Mouse (Mus musculus) intestine, embryonic 15.5 days (tissue): ENCODE results near the gene Sppl3. TPM values are rescaled to one million over a fixed set of nuclear protein-coding genes. Genes with fewer than 3 reads are reported as not detected.

ENCODE experiments used
- ATAC-seq: fragments of 200-750 bp; cut with Nextera tagmentation; 2 replicates; pipeline ENCODE4 v1.8.0; 2017; ENCODE audit warnings: moderate TSS enrichment, moderate library complexity
- H3K27ac ChIP-seq: fragments of 300-500 bp; sonication (generic); 2 replicates; pipeline ENCODE4 v1.5.1; 2015; ENCODE audit warnings: mild to moderate bottlenecking, inconsistent platforms
- H3K27me3 ChIP-seq: fragments of 300-500 bp; sonication (generic); replicated peaks from 2 replicates; pipeline ENCODE4 v1.6.1; 2015; ENCODE audit warnings: inconsistent platforms
- H3K36me3 ChIP-seq: fragments of 300-500 bp; sonication (generic); 2 replicates; pipeline ENCODE4 v1.6.1; 2015; ENCODE audit warnings: inconsistent platforms
- H3K4me1 ChIP-seq: fragments of 300-500 bp; sonication (generic); replicated peaks from 2 replicates; pipeline ENCODE4 v1.6.1; 2015; ENCODE audit warnings: inconsistent platforms
- H3K4me2 ChIP-seq: fragments of 300-500 bp; sonication (generic); replicated peaks from 2 replicates; pipeline ENCODE4 v1.6.1; 2015; ENCODE audit warnings: mild to moderate bottlenecking, inconsistent platforms
- H3K4me3 ChIP-seq: fragments of 300-500 bp; sonication (generic); replicated peaks from 2 replicates; pipeline ENCODE4 v1.5.1; 2015; ENCODE audit warnings: inconsistent platforms
- H3K9ac ChIP-seq: fragments of 300-500 bp; sonication (generic); 2 replicates; pipeline ENCODE4 v1.6.1; 2015; ENCODE audit warnings: inconsistent platforms
- H3K9me3 ChIP-seq: fragments of 300-500 bp; sonication (generic); 2 replicates; pipeline ENCODE4 v1.6.1; 2016; ENCODE audit warnings: inconsistent platforms
- WGBS: fragments of 180-500 bp; shearing (Covaris S2); methylation state at CpG from one replicate; pipeline ENCODE4 v1.1.7; 2015; 5-methylcytosine and 5-hydroxymethylcytosine counted together
- polyA plus RNA-seq: library from polyadenylated mRNA; unstranded; fragments of >200 nt; fragmentation: Nextera tagmentation; extraction: Ambion mirVana; gene quantifications from 2 replicates; pipeline ENCODE4 v1.2.1, GENCODE M21; 2015

The Sppl3 gene
- polyA plus RNA-seq, 1 experiment from 2014 or later: 23.6 TPM

GRCm38 (mm10) chr5:115117467-115117866 lies 106.5 kb downstream of the Sppl3 start:
- Histone ChIP-seq H3K27ac (no peak overlapping the region), H3K4me3 (no peak overlapping the region), H3K4me2 (no peak overlapping the region), H3K4me1 (peaks cover 5% of the 10 kb centered on the region), H3K36me3 (0 out of 2 replicates have a peak, but pooled peaks cover 11% of the 10 kb centered on the region), H3K9ac (no peak overlapping the region), H3K9me3 (no peaks in the 10 kb centered on the region), H3K27me3 (no peaks in the 10 kb centered on the region)
- WGBS: 74% methylated on average over 13 of the region's 13 CpGs
- no peak for ATAC-seq

GRCm38 (mm10) chr5:115118961-115119570 lies 108.1 kb downstream of the Sppl3 start, which contains the start of gene Acads:
Gene Acads, minus strand, starts transcription at chr5:115119346.
- ATAC-seq: peak; percentile 97
- peak within 1 kb of the TSS; percentile 98 for H3K4me3 ChIP-seq
- H3K36me3 ChIP-seq: peaks cover 12% of the 10 kb centered on the region; the same call in 1 of the 2 replicates
- H3K27me3 ChIP-seq: no peaks in the 10 kb centered on the region
- H3K4me2 ChIP-seq: peak within 1 kb of the TSS; percentile 83
- under 1% methylated on average over 39 of the region's 39 CpGs for WGBS
- no peaks in the 10 kb centered on the region for H3K9me3 ChIP-seq
- H3K9ac ChIP-seq: peak within 1 kb of the TSS; percentile 98
- peaks cover 5% of the 10 kb centered on the region for H3K4me1 ChIP-seq
- H3K27ac ChIP-seq: peak within 1 kb of the TSS; percentile 78

GRCm38 (mm10) chr5:115120978-115121377 lies 110.0 kb downstream of the Sppl3 start:
- Histone ChIP-seq H3K27ac (no peak overlapping the region), H3K4me1 (peaks cover 17% of the 10 kb centered on the region), H3K36me3 (peaks cover 17% of the 10 kb centered on the region), H3K9me3 (no peaks in the 10 kb centered on the region), H3K9ac (no peak overlapping the region), H3K4me3 (no peak overlapping the region), H3K4me2 (no peak overlapping the region), H3K27me3 (no peaks in the 10 kb centered on the region)
- WGBS: 81% methylated on average over 5 of the region's 5 CpGs
- no peak for ATAC-seq

GRCm38 (mm10) chr5:115124690-115125089 lies 113.8 kb downstream of the Sppl3 start:
- 92% methylated on average over 6 of the region's 6 CpGs for WGBS
- H3K27ac ChIP-seq: no peak overlapping the region
- no peaks in the 10 kb centered on the region for H3K9me3 ChIP-seq
- H3K9ac ChIP-seq: no peak overlapping the region
- ATAC-seq: peak; percentile 21
- no peak overlapping the region for H3K4me2 ChIP-seq
- no peaks in the 10 kb centered on the region for H3K27me3 ChIP-seq
- no peak overlapping the region for H3K4me3 ChIP-seq
- H3K36me3 ChIP-seq: peaks cover 18% of the 10 kb centered on the region
- peaks cover 14% of the 10 kb centered on the region; the same call in 1 of the 2 replicates for H3K4me1 ChIP-seq

GRCm38 (mm10) chr5:115125211-115125871 lies 114.4 kb downstream of the Sppl3 start:
- H3K36me3 ChIP-seq: peaks cover 18% of the 10 kb centered on the region
- no peaks in the 10 kb centered on the region for H3K9me3 ChIP-seq
- WGBS: 24% methylated on average over 24 of the region's 24 CpGs
- no peak overlapping the region for H3K9ac ChIP-seq
- no peak overlapping the region for H3K27ac ChIP-seq
- H3K4me2 ChIP-seq: 0 out of 2 replicates have a peak overlapping the region, but pooled peaks have one; percentile 12
- no peak overlapping the region for H3K4me3 ChIP-seq
- H3K27me3 ChIP-seq: no peaks in the 10 kb centered on the region
- 0 out of 2 replicates have a peak, but pooled peaks cover 14% of the 10 kb centered on the region for H3K4me1 ChIP-seq
- peak; percentile 83 for ATAC-seq

- no peaks in the 10 kb centered on the region for H3K27me3 ChIP-seq
- no peak for ATAC-seq
- no peak overlapping the region for H3K9ac ChIP-seq
- 94% methylated on average over 28 of the region's 28 CpGs for WGBS
- 0 out of 2 replicates have a peak, but pooled peaks cover 14% of the 10 kb centered on the region for H3K4me1 ChIP-seq
- peaks cover 18% of the 10 kb centered on the region for H3K36me3 ChIP-seq
- no peak overlapping the region for H3K4me3 ChIP-seq
- no peak overlapping the region for H3K27ac ChIP-seq
- H3K9me3 ChIP-seq: no peaks in the 10 kb centered on the region
- H3K4me2 ChIP-seq: no peak overlapping the region
These were observed 115.8 kb downstream of the Sppl3 start for GRCm38 (mm10) chr5:115126578-115127312.

GRCm38 (mm10) chr5:115127421-115128179 lies 116.7 kb downstream of the Sppl3 start:
- Histone ChIP-seq H3K36me3 (peaks cover 18% of the 10 kb centered on the region), H3K27me3 (no peaks in the 10 kb centered on the region), H3K27ac (no peak overlapping the region), H3K9me3 (no peaks in the 10 kb centered on the region), H3K4me2 (no peak overlapping the region), H3K9ac (no peak overlapping the region), H3K4me3 (no peak overlapping the region), H3K4me1 (0 out of 2 replicates have a peak, but pooled peaks cover 14% of the 10 kb centered on the region)
- WGBS: 92% methylated on average over 22 of the region's 22 CpGs
- no peak for ATAC-seq

- no peak for ATAC-seq
- no peaks in the 10 kb centered on the region for H3K27me3 ChIP-seq
- 89% methylated on average over 6 of the region's 6 CpGs for WGBS
- H3K4me2 ChIP-seq: no peak overlapping the region
- peaks cover 18% of the 10 kb centered on the region; the same call in 1 of the 2 replicates for H3K4me1 ChIP-seq
- H3K9ac ChIP-seq: no peak overlapping the region
- H3K36me3 ChIP-seq: peaks cover 13% of the 10 kb centered on the region
- H3K27ac ChIP-seq: no peak overlapping the region
- H3K4me3 ChIP-seq: no peak overlapping the region
- H3K9me3 ChIP-seq: no peaks in the 10 kb centered on the region
These were observed 118.4 kb downstream of the Sppl3 start for GRCm38 (mm10) chr5:115129328-115129727.

GRCm38 (mm10) chr5:115132465-115132864 lies 121.5 kb downstream of the Sppl3 start:
- H3K4me2 ChIP-seq: no peak overlapping the region
- H3K27me3 ChIP-seq: no peaks in the 10 kb centered on the region
- no peak for ATAC-seq
- no peak overlapping the region for H3K27ac ChIP-seq
- WGBS: 90% methylated on average over 8 of the region's 8 CpGs
- no peaks in the 10 kb centered on the region for H3K9me3 ChIP-seq
- no peak overlapping the region for H3K4me3 ChIP-seq
- H3K9ac ChIP-seq: no peak overlapping the region
- peaks cover 4% of the 10 kb centered on the region; the same call in 1 of the 2 replicates for H3K4me1 ChIP-seq
- H3K36me3 ChIP-seq: no peaks in the 10 kb centered on the region

- 62% methylated on average over 6 of the region's 6 CpGs for WGBS
- H3K27ac ChIP-seq: no peak overlapping the region
- no peaks in the 10 kb centered on the region for H3K27me3 ChIP-seq
- H3K4me3 ChIP-seq: peak overlapping the region; percentile 77
- H3K9me3 ChIP-seq: no peaks in the 10 kb centered on the region
- H3K4me1 ChIP-seq: peaks cover 4% of the 10 kb centered on the region; the same call in 1 of the 2 replicates
- peak overlapping the region; percentile 81; the same call in 1 of the 2 replicates for H3K9ac ChIP-seq
- H3K4me2 ChIP-seq: peak overlapping the region; percentile 95
- H3K36me3 ChIP-seq: no peaks in the 10 kb centered on the region
- ATAC-seq: no peak
These were observed 122.6 kb downstream of the Sppl3 start for GRCm38 (mm10) chr5:115133358-115134066.
